ENCODE assay signal across 11 mouse cellular contexts in the genomic region with DNA sequence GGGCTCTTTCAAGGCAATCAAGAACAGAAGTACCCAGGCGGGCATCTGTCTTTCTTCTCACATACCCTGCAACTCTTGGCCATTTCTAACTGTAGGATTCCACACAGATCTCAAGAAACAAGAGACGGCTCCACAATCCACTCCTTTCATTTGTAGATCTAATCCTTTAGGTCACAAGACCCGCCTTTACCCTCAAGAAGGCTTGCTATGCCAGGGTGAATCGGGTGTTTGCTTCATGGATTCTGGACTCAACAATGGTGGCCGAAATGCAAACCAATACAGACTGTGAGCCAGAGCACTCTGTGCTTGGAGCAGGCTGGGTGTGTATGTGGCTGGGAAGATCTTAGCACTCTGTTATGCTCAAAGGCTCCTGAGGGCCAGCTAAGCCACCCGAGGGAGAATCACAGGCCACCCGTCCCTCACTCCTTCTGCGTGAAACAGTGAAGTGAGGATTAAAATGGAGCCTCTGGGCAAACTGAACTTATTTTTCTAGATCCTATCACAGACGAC.
DNase-seq lines count a peak whose midpoint lies in the region; ATAC-seq lines count a peak whose summit lies in the region.
"Had no signal": no experiment of that assay in that cellular context is flagged by ENCODE, and none has a peak within 500 bp of the region (broad histone marks: within the 10 kb centered on the region; RNA-seq: fewer than 3 reads in every experiment).

No protein-coding gene starts in this region.

- intact Hi-C loops in left cerebral cortex, postnatal 36 days (cut with DNase I): no loop called here

- H3K4me1 ChIP-seq in kidney, embryonic 15.5 days: peaks cover 49% of the 10 kb centered on the region
- peaks cover 18% of the 10 kb centered on the region for H3K4me1 ChIP-seq in embryonic facial prominence, embryonic 14.5 days (ENCODE audit: control insufficient read depth, insufficient read depth, low read length)
- peaks cover 72% of the 10 kb centered on the region for H3K4me1 ChIP-seq in hindbrain, embryonic 15.5 days (replicated peaks)
- H3K4me1 ChIP-seq in neural tube, embryonic 12.5 days: peaks cover 71% of the 10 kb centered on the region

- no peak for DNase-seq in kidney, postnatal 10 days
- no peak for DNase-seq in embryonic facial prominence, embryonic 14.5 days (ENCODE audit: low spot score)
- no peak for DNase-seq in gastrocnemius, adult 8-10 months (ENCODE audit: low spot score in 2 of 2)
- DNase-seq in cerebellum, postnatal 4 days (ENCODE audit: low spot score in 2 of 2): no peak
- no peak for DNase-seq in left cerebral cortex, postnatal 36 days (ENCODE audit: low spot score in 2 of 2)
- DNase-seq: right cerebral cortex, adult 18-20 months had no signal

- no peak overlapping the region for H3K4me2 ChIP-seq in kidney, embryonic 15.5 days
- H3K4me2 ChIP-seq in embryonic facial prominence, embryonic 14.5 days (ENCODE audit: low read depth, low read length): no peak overlapping the region
- H3K4me2 ChIP-seq in hindbrain, embryonic 15.5 days: peak overlapping the region; percentile 26
- peak overlapping the region; percentile 43 for H3K4me2 ChIP-seq in neural tube, embryonic 12.5 days (replicated peaks)

- H3K9ac ChIP-seq in kidney, embryonic 15.5 days: peak overlapping the region; percentile 21; the same call in 1 of the 2 replicates
- peak overlapping the region; percentile 0; the same call in 1 of the 2 replicates for H3K9ac ChIP-seq in embryonic facial prominence, embryonic 14.5 days (ENCODE audit: low read depth, low read length)
- H3K9ac ChIP-seq in hindbrain, embryonic 15.5 days: peak overlapping the region; percentile 19; the same call in 1 of the 2 replicates
- H3K9ac ChIP-seq in neural tube, embryonic 12.5 days: no peak overlapping the region

- no peaks in the 10 kb centered on the region for H3K9me3 ChIP-seq in kidney, embryonic 15.5 days (replicated peaks)
- no peaks in the 10 kb centered on the region for H3K9me3 ChIP-seq in embryonic facial prominence, embryonic 14.5 days (ENCODE audit: control insufficient read depth, low read length)
- H3K9me3 ChIP-seq in hindbrain, embryonic 15.5 days: no peaks in the 10 kb centered on the region
- H3K9me3 ChIP-seq in neural tube, embryonic 12.5 days: no peaks in the 10 kb centered on the region
- H3K9me3 ChIP-seq: megakaryocyte, embryonic 14.5 days had no signal

- H3K4me3 ChIP-seq in kidney, embryonic 15.5 days (replicated peaks): no peak overlapping the region
- no peak overlapping the region for H3K4me3 ChIP-seq in embryonic facial prominence, embryonic 14.5 days (ENCODE audit: low read depth, low read length)
- no peak overlapping the region for H3K4me3 ChIP-seq in hindbrain, embryonic 15.5 days
- H3K4me3 ChIP-seq in neural tube, embryonic 12.5 days: no peak overlapping the region
- H3K4me3 ChIP-seq: megakaryocyte, embryonic 14.5 days had no signal

- no peaks in the 10 kb centered on the region for H3K27me3 ChIP-seq in kidney, embryonic 15.5 days
- H3K27me3 ChIP-seq in embryonic facial prominence, embryonic 14.5 days (replicated peaks; ENCODE audit: control insufficient read depth, insufficient read depth, low read length): no peaks in the 10 kb centered on the region
- H3K27me3 ChIP-seq in hindbrain, embryonic 15.5 days: no peaks in the 10 kb centered on the region
- no peaks in the 10 kb centered on the region for H3K27me3 ChIP-seq in neural tube, embryonic 12.5 days (replicated peaks)
- H3K27me3 ChIP-seq: megakaryocyte, embryonic 14.5 days had no signal

- no peak for ATAC-seq in kidney, embryonic 15.5 days (replicated peaks; ENCODE audit: low FRiP score)
- ATAC-seq in embryonic facial prominence, embryonic 14.5 days (ENCODE audit: low read depth): 0 out of 2 replicates have a peak, but pooled peaks have one; percentile 42
- ATAC-seq in hindbrain, embryonic 15.5 days (ENCODE audit: low FRiP score, low read depth): peak; percentile 14; the same call in 1 of the 2 replicates
- ATAC-seq in neural tube, embryonic 12.5 days (ENCODE audit: low FRiP score, low read depth): peak; percentile 41; the same call in 1 of the 2 replicates
- ATAC-seq: CD4-positive, CD25-positive, alpha-beta regulatory T cell, adult 4 months had no signal

- WGBS in kidney, embryonic 15.5 days: 66% methylated on average over 9 of the region's 9 CpGs
- WGBS in embryonic facial prominence, embryonic 14.5 days: 50% methylated on average over 9 of the region's 9 CpGs
- 29% methylated on average over 9 of the region's 9 CpGs for WGBS in hindbrain, embryonic 15.5 days
- 45% methylated on average over 9 of the region's 9 CpGs for WGBS in neural tube, embryonic 12.5 days

- peaks cover 33% of the 10 kb centered on the region for H3K36me3 ChIP-seq in kidney, embryonic 15.5 days
- H3K36me3 ChIP-seq in embryonic facial prominence, embryonic 14.5 days (ENCODE audit: control insufficient read depth, insufficient read depth, low read length): peaks cover 15% of the 10 kb centered on the region; the same call in 1 of the 2 replicates
- H3K36me3 ChIP-seq in hindbrain, embryonic 15.5 days: no peaks in the 10 kb centered on the region
- H3K36me3 ChIP-seq in neural tube, embryonic 12.5 days: no peaks in the 10 kb centered on the region

- H3K27ac ChIP-seq in kidney, embryonic 15.5 days: peak overlapping the region; percentile 79
- peak overlapping the region; percentile 73 for H3K27ac ChIP-seq in embryonic facial prominence, embryonic 14.5 days (replicated peaks; ENCODE audit: low read depth, low read length)
- H3K27ac ChIP-seq in hindbrain, embryonic 15.5 days (replicated peaks): peak overlapping the region; percentile 83
- peak overlapping the region; percentile 79 for H3K27ac ChIP-seq in neural tube, embryonic 12.5 days

Comparison
In these comparisons a context has a peak if more than half of its experiments do, and no peak if none do; other contexts are left out.
1. H3K4me2 ChIP-seq: peak in hindbrain, embryonic 15.5 days (single experiment) and neural tube, embryonic 12.5 days (single experiment); none in kidney, embryonic 15.5 days (single experiment) and embryonic facial prominence, embryonic 14.5 days (single experiment).
2. Peak in every context shown above with its lines, with median percentiles within 50 percentile points of each other: H3K27ac ChIP-seq.